Mouse (Mus musculus) urinary bladder, adult 2 months (tissue): ENCODE data around the gene Bex1. TPM values are rescaled to one million over a fixed set of nuclear protein-coding genes. Genes with fewer than 3 reads are reported as not detected.
"Not testable (repeated sequence)": the region's sequence is repeated elsewhere in the genome, so short reads cannot be mapped to it uniquely, and the experiment has no call there.

Experiments
- DNase-seq: peaks from one replicate; pipeline ENCODE4 v3.0.0; 2022; ENCODE audit warnings: low spot score
- polyA plus RNA-seq: library from polyadenylated mRNA; depleted of rRNA; stranded (reverse); fragments of >200 nt; gene quantifications from 2 replicates; pipeline ENCODE4 v1.2.3, GENCODE M21; 2012; rRNA removed

Bex1 gene
- polyA plus RNA-seq = 1.8 and 2.8 TPM in 2 replicates

- not testable (repeated sequence) for DNase-seq
Observed at GRCm38 (mm10) chrX:136214729-136215677, at the start of gene Bex1, which contains the start of gene Tceal7. Bex1 (minus strand) TSS chrX:136215513. Tceal7 (plus strand) TSS chrX:136214779.

GRCm38 (mm10) chrX:136252023-136252729, 36.9 kb upstream of the Bex1 start:
- DNase-seq = no peak

GRCm38 (mm10) chrX:136249671-136250070, 34.4 kb upstream of the Bex1 start:
- DNase-seq = no peak

GRCm38 (mm10) chrX:136248811-136249210, 33.5 kb upstream of the Bex1 start:
- DNase-seq = no peak

DNA sequence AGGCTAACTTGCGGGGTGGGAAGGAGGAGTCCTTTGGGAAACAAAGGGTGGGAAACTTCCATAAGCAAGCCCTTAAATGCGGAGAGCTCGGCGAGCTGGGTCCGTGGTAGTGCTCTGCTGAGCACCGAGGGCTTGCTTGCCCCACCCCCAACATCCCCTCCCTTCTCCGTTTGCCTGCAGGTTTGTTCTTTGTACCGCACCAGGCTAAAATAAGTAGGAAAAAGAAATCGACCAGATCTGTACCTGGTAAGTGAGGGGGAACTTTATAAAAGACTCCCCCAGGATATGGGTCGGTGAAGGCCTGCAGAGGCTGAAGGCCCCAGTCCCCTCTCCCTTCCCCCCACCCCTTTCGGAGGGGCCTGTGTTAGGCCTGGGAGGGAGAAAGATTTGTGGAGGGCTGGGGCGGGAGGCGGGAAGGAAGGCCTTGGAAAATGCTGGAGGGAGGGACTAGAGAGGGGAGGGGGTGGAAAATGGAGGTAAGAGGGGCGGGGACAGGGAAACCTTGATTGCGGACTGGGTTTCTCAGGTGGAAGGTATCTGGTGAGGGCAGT, 30.3 kb upstream of the Bex1 start:
- DNase-seq = no peak

- DNase-seq = peak; percentile 35
Observed at GRCm38 (mm10) chrX:136244574-136245229, 29.4 kb upstream of the Bex1 start, which contains the start of gene Tceal9. Tceal9 (plus strand) TSS chrX:136245079.

DNA sequence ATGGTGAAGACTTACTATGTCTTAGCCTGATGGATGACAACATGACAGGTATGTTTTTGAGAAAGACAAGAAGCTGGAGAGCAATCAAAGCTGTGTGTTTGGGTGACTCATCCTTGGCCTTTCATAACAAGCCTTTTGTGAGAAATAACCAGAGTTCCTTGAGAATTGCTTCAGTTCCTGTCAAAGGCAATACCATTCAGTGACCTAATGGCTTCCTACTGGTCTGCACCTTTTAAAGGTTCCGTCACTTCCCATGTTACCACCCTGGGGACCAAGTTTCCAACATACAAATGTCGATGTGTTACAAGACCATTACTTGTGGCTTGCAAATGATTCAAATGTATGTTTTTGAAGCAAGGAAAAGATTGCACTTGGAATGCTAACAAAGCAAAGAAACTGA, 27.9 kb upstream of the Bex1 start:
- DNase-seq = no peak

GRCm38 (mm10) chrX:136238118-136238517, 22.8 kb upstream of the Bex1 start:
- no peak for DNase-seq

DNA sequence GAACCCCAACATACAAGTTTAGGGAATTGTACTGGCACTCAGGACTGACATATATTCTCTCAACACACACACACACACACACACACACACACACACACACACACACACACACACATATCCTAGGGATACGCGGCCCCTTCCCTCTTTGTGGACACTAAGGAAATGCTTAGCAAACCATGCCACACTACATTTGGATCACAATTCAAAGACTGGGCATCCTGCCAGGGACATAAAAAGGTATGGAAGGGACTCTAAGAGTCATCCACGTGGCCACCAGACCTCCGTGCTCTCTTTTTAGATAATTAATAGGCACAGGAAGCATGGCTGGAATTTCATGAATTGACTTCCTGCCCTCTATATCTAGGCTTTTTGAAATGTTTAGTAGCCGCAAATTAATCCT, 12.5 kb upstream of the Bex1 start:
- DNase-seq = no peak

- DNase-seq = no peak
Observed at GRCm38 (mm10) chrX:136223714-136224113, 8.4 kb upstream of the Bex1 start.

- no peak for DNase-seq
Observed at GRCm38 (mm10) chrX:136216303-136216702, 990 bp upstream of the Bex1 start.

DNA sequence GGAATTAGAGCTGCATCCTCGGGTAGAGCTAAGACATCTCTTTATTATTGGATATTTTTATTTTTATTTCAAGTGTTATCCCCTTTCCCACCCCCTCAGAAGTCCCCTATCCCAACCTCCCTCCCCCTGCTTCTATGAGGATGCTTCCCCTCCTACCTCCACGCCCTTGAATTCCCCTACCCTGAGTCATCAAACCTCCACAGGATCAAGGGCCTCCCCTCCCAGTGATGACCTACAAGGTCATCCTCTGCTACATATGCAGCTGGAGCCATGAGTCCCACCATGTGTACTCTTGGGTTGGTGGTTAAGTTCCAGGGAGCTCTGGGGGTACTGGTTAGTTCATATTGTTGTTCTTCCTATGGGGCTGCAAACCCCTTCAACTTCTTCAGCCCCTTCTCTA, 1.9 kb downstream of the Bex1 start:
- no peak for DNase-seq

DNA sequence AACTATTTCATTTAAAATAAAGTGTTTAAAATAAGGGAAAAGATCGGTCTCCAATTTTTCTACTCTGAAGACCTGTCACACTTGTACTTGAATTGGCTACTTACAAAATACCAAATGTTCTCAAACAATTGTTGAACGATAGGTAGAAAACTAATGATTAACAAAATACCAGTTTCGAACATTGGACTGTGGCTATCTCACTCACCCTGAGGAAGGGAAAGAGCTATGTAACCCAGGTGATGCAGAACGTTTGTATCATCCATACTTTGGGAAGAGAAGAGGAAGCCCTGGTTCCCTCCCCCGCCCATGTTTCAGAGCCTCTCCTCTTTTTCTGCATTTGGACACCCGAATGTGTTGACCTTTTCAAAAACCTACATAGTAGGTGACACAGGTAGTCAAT, 10.9 kb downstream of the Bex1 start:
- DNase-seq = no peak

DNA sequence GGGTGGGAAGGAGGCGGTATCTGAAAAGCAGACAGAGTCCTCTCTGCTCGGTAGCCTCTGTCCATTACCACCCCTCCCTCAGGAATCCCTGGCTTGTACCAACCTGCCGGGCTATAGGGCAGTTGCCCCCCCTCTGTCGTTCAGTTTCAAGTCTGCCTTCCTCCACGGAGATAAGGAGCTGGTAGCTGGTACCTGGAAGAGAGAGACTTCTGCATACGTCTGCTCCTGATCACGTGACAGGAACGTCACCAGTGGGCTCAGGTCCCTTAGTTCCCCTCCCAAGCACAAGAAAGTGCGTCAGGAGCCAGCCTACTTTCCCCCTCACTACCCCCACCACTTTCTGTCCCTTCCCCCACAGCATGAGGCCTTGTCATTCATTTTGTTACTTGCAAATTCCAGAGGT, 11.6 kb downstream of the Bex1 start, which contains the start of gene Tceal5:
Gene Tceal5 (minus strand): TSS at position 213 of the 403 bp plus-strand sequence.
- DNase-seq = no peak

DNA sequence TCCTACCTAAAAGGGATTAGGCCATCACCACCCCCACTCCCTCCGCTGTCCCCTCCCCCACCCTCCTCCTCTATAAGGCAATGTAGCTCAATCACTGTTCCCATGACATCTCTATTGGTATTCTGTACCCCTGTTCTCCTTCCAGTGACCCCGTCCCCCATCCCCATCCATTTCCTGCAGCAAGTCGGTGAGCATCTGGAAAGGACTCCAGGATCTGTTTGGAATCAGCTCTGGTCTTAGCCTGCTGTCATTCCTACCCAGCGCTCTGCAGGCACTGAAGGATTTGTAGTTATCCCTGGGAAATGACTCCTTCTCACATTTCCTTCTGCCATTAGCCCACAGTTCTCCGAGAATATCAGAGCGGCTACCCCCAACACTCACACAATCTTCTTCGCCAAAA, 12.1 kb downstream of the Bex1 start:
- no peak for DNase-seq

DNA sequence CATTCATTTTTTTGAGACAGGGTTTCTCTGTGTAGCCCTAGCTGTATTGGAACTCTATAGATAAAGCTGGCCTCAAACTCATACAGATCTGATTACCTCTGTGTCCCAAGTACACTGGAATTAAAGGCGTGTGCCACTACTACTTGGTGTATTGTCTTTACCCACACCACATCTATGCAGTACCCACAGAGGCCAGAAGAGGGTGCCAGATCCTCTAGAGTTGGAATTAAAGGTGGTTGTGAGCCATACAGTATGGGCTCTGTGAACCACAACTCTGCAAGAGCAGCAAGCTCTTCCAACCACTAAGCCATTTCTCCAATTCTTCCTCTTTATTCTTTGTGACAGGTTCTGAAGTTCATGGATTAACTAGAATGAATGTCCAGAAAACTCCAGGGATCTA, 18.4 kb downstream of the Bex1 start:
- no peak for DNase-seq

DNA sequence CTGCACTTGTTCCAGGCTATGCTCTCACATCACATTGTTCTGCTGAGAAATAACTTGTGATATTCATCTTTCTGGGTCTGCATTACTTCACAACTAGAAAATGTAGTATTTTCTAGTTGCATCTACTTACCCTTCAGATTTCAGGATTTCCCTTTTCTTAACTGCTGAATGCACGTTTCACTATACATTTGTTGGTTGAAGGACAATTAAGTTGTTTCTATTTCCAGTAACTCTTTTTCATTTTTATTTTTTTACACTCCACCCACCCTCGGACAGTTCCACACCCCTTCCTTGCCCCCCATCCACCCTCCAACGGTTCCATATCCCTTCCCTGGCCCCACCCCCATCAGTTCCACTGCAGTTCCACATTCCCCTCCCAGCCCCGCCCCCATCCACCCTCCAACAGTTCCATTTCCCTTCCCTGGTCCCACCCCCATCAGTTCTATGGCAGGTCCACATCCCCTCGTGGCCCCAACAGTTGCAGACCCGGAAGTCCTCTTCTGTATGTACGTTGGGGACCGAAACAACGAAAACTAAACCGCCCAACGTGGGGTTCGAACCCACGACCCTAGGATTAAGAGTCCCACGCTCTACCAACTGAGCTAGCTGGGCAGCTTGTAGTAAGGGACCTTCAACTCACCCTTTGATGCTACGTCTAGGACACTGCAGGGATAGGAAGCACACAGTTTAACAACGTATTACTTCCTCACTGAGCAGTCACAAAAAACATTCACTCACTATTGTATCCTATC, 19.9 kb downstream of the Bex1 start:
- no peak for DNase-seq

DNA sequence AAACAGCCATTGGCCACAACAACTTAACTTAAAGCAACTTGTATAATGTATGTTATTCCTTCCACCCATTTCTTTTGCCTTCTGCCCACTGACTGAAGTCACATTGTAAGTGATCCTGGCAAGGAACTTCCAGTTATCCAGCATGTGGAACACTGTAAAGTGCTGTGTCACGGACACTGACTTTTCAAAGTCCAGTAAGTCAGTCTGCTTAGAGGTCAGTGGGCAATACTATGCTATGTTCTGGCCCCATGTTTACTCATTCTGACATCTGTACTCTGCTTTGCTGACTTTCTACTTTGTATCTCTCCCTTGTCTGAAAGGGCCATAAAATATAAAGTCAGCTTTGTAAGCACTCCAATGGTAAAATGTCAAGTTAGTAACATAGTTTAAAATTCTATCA, 32.2 kb downstream of the Bex1 start:
- DNase-seq = no peak

GRCm38 (mm10) chrX:136180897-136181553, 34.3 kb downstream of the Bex1 start:
- no peak for DNase-seq

DNA sequence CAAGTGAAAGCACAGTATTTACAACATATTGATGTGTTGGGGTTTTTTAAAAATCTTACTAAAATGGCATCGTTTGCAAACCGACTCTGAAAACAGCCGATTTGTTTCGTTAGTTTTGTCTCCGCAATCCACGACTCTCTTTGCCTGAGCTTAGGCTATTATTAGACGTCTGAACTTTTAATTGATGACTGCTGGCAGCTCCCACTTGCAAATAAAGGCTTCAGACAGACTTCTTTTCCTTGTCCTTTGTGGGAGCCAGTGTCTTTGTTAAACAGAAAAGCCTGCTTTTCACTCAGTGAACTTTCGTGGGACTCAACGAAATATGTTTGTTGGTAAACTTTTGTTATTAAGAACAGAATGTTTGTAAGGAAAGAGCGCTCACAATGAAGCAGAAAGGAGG, 42.5 kb downstream of the Bex1 start:
- no peak for DNase-seq
